Mouse (Mus musculus): ENCODE measurements at regions not wholly inside any gene's neighbourhood (a gene's known extent, or its start where the extent isn't known, plus 50 kb on each side); places are given as distances from the start of the nearest gene placed in this dataset.
A peak's percentile ranks its signal among the peaks of the same experiment; 100 is the strongest.
"Not testable (repeated sequence)": the region's sequence is repeated elsewhere in the genome, so short reads cannot be mapped to it uniquely, and the experiment has no call there.

DNA sequence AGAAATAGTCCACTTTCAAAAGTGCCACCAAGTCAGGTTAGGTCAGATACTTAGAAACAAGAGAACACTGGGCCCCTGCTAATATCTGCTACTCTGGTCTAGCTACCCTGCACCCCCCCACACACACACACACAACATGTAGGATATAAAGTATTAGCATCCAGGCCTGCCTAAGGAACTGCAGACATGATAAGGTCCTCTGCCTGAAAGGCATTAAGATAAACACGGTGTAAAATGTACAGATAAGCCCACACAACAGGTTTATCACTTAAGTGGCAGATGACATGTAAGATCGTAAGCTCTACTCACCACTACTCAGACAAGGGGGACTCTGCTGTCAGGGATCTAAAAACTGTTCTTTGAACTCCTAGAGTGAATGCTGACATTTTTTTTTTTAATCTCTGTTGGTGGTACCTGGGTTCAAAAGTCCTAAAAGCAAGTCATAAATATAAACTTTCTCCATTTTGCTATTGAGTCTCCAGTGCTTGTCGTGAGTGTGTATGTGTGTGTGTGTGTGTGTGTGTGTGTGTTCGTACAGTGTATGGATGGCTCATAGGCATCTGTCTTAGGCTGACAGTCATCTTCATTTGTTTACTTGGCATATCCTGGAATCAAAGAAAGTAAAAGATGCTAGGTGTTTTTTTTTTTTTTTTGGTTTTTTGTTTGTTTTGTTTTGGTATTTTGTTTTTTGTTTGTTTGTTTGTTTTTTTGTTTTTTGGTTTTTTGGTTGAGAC lies 52.2 kb downstream of the Gm9817 start:
- no peak for DNase-seq

DNA sequence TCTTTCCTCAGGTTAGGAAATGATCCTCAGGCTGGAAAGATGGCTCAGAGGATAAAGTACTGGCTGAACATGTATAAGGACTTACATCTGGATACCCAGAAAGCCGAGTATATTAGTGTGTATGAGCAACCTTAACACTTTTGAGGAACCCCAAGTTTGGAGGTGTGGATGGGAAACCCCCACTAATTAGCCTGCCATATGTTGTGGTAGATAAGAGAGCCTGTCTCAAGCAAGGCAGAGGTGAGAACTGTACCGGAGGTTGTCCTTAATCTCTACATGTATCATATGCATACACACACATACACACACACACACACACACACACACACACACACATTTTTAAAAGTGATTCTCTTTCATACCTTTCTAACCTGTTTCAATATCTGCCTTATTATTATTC lies 62.1 kb downstream of the Gm9817 start:
- no peak for DNase-seq

DNA sequence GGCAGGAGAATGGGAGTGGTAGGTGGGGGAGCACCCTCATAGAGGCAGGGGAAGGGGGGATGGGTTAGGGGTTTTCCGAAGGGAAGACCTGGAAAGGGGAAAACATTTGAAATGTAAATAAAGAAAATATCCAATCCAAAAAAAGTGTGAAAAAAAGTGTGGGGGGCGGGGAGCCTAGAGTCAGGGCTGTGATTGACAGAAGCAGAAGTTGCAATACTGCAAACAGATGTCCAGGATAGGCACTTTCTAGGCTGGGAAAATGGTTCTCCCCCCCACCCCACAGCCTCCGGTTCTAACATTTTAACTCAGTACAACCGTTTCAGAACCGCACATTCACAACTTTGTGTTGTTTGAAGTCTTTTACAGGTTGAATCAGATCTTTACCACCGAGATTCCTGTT lies 66.6 kb downstream of the Gm9817 start:
- DNase-seq: no peak

DNA sequence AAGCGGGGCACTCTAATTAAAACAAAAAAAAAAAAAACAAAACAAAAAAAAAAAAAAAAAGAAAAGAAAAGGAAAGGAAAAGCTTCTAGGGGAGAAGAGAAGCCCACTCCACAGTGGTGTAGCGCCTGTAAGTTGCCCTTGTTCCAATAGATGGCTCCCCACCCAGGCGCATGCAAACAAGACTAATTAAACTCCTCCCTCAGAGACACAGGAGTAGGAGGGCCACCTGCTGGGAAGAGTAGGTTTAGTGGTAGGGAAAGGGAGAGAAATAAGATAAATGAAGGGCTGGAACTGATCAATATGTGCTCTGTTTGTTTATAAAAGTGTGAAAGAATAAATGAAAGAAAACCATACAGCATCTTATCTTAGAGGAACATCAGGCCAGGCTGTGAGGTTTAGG lies 77.7 kb downstream of the Gm9817 start:
- no peak for DNase-seq

DNA sequence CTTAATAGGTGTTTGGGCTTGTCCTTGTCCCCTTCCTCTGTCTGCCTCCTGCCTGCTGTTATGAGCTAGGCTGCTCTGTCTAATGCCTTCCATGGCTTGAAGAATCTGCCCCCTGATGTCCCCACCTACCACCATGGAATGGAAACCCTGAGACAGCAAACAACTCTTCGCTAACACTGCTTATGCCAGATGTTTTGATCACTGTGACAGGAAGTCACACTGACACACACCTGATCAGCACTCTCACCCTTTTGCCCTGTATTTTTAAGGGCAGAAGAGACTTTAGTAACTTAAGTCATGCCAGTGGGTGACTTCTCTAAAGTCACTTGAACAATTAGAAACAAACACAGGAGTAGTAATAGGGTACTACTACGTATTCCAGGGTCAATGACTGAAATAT lies 78.5 kb downstream of the Gm9817 start:
- DNase-seq: no peak

DNA sequence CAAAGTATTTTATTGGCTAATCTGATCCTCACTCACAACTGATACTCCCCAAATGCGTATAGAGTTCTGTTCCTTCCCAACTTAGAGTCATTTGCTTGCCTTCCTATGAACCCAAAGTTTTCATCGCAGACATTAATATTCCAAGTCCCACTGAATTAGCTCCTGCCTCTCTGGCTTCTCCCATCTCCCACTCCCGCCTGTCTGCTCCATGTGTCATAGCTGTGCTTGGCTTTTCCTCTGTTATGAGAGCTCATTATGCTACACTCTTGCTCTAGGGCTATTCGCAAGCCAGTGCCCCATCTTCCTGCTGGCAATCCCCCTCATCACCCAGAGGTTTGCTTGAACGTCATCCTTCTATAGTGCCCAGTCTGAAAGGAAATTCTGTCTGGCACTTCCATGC lies 81.8 kb downstream of the Gm9817 start:
- DNase-seq: no peak

DNA sequence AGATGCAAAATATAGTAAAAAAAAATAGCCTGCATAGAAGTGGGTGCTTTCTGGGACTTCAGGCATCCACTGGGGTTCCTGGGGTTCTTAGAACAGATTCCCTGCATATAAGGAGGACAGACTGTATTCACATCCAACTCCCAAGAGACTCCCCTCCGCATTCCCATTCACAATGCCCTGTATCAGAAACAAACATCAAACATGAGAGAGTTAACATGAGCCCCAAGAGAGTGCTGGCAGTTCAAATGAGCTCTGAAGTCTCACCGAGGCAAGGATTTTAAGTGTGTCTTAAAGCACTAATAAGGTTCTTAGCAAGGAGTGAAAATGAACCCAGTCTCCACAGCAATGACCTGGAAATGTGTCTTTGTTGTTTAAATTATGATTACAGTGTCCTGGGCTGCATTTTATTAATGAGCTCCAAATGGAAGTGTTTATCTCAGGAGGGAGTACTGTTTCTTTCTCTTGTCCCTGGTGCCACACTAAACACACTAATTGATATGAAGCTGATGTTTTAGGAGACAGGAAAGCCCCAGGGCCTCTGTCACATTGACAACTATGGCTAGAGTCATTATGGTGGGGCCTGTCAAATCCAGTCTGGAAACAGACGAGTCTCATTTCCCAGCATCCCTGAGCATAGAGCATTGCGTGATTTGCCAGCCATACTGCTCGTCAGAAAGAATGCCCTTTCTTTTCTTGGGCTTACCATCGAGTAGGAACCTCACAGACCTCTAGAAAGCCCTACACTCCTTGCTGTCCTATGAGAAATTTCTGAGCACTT lies 85.7 kb downstream of the Gm9817 start:
- no peak for DNase-seq

DNA sequence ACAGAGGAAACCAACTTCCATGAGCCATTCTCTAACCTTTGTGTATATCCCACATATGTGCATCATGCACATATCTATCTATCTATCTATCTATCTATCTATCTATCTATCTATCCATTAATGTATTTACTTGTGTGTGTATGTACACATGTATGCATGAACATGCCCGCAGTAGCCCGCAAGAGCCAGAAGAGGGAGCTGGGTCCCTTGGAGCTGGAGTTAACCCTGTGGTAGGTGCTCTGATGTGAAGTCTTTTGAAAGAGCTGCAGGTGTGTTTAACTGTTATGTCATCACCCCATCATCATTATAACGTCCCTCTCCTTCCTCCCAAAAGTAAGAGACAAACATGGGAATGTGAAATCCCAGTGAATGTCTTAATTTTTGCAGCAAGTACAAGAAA lies 86.7 kb downstream of the Gm9817 start:
- DNase-seq: no peak

DNA sequence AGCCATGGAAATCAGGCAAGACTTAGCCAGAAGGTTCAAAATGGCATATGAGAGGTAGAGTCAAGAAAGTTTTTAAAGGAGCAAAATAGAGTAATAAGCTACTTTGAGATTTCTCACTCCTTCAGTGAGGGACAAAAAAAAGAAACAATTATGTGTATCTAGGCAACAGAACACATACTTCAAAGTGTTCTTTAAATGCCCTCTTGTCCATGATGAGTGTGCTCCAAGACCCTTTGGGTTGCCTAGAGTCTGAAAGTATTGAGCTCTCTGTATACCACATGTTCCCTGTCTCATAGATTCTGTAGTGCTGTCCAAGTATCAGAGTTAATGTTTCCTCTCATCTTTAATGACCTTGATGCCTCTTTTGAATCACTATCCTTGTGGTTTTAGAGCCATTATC lies 91.2 kb downstream of the Gm9817 start:
- no peak for DNase-seq

DNA sequence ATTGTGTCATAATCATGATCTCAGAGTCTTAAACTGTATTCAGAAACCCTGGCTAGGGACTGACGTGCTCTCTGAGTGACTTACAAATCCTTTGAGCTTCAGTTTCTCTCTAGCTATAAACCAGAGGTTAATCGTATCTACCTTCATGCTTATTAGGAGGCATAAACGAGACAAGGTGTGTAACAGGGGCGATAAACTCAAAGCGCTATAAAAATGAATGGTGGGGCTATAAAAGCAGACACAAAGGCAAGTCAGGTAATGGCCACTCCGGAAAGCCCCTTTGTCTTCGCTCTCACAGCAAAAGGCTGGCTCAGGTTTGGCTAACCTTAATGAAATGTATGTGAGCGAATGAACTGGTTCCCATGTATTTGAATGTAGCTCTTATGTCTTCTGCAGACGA lies 94.6 kb downstream of the Gm9817 start:
- no peak for DNase-seq

DNA sequence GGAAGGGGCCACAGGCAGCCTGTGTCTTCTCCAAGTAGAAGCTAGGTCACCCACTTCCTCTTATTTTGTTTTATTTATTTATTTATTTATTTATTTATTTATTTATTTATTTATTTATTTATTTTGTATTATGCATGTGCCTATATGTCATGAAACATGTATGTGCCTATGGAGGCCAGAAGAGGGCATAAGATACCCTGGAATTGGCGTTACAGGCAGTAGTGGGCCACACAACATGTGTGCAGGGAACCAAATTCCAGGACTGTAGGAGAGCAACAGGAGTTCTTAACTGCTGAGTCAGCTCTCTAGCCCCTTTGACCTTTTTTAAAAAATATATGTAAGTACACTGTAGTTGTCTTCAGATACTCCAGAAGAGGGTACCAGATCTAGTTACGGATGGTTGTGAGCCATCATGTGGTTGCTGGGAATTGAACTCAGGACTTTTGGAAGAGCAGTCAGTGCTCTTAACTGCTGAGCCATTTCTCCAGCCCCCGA lies 97.3 kb downstream of the Gm9817 start:
- not testable (repeated sequence) for DNase-seq

DNA sequence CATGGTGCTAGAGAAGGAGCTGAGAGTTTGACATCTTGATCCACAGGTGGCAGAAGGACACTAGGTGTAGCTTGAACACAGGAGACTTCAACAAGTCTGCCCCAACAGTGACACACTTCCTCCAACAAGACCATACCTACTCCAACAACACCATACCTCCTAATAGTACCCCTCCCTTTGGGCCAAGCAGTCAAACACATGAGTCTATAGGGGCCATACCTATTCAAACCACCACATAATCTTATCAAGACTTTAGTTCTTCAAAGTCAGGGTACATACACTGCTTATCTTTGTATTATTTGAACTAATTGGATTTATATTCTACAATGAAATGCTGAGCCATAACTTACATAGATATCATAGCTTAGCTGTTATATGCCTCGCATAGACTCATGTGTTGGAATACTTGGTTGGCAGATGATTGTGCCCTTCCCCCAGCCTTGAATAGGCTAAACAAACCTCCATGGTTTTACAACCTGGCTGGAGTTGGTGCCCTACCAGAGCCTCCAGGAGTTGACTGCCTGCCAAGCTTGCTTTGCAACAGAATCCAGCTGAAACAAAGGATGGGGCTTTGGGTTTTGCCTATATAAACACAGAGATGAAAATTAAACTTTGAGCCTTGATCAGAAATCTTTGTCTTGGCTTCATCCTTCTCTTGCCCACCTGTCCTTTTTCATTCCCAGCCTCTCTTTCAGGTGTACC lies 103.2 kb downstream of the Gm9817 start:
- DNase-seq: peak; percentile 36

DNA sequence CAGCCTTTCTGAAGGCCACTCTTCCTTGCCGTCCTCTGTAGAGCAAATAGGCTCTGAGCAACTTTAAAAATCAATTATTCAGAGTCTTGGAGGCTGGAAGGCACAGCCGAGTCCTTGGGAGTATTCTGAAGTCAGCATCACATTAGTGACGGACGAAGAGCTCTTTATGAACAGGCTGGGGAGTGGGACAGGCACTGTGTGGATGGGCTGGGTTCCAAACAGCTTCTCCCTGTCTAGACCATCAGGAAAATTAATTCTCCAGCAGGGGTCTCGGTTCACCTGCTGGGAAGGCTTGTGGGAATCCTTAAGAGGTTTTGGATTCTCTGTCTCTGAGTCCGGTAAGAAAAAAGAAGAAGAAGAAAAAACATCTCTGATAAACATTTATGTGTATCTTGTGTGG lies 110.9 kb downstream of the Gm9817 start:
- no peak for DNase-seq

DNA sequence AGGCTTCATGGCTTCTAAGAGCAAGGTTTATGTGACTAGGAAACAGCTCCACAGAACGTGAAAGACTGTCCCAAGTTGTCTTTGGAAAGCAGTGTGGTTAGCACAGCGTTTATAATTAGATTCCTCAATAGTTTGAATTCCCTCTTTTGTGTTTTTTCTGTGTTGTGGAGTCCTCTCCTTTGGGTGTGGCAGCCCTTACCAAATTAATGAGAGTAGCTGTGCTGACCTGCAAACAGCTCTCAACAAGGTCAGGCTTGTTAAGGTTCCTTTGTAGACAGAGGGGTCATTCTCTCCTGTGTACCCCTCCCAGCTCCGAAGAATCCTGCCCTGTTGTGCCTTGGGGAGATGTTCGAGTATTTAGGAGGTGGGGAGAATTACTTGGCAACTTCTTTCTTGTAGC lies 111.7 kb downstream of the Gm9817 start:
- DNase-seq: no peak

DNA sequence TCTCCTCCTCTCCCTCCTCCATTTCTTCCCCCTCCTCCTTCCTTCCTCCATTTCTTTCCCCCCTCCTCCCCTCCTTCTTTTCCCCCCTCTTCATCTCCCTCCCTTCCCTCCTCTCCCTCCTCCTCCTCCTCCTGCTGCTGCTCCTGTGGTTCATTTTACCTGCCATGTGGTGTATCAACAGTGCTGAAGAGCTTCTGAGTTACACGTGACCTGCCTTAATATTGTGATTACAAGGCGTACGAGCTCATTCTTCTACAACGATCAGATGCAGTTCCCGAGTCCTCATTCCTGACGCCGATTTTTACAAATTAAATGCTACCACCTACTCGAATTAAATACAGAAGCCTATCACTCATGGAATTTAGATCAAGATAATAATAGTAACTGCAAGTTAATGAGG lies 113.6 kb downstream of the Gm9817 start:
- no peak for DNase-seq

DNA sequence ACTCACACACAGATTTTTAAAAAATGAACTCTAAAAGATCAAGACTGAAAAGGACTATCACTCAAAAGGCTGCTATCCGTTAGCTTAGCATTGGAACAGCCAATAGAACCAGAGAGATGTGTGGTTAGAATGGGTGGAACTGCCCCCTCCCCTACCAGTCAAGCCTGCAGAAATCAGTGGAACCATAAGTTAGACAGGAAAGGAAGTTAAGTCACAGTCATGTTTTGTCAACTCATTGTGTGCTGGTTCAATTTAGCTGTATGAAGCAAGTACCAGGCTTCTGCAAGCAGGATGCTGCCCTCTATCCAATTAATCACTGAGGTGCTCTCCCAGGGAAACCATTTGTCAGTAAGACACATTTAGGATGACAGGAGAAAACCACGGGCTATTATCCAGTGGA lies 117.1 kb downstream of the Gm9817 start:
- DNase-seq: no peak

DNA sequence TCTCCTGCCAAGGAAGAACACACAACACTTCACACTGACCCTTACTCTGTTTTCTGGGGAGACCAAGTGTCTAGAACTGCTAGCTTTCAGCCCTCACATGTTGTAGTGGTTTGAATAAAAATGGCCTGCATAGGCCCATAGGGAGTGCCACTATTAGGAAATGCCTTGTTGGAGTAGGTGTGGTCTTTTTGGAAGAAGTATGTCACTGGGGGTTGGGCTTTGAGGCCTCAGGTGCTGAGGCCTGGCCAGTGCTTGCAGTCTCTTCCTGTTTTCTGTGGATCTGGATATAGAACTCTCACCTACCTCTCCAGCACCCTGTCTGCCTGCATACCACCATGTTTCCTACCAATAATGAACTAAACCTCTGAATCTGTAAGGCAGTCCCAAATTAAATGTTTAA lies 117.9 kb downstream of the Gm9817 start:
- no peak for DNase-seq

DNA sequence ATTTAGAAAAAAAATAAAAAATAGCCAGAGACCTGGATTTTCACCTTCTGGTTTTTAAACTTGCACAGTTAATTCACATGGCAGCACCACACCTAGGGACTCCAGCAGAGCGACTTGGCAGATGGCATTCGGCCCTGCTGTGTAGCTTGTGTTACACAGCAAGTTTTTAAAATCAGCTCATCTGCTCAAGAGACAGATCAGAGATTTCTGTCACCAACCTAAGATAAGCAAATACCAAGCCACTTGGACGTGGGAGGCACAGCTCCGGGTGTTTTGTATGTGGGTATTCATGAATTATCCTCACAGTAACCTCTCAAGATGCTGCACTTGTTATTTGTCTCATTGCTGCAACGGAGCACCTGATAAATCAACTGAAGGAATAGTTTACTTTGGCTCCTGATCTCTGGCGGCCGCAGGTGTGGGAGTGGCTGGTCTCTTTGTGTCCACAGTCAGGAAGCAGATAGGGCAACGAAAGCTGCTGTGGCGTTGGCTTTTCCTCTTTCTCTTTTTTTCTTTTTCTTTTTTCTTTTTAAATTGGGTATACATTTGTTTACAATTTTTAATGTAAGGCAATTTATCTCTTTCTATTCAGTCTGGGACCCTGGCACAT lies 122.1 kb downstream of the Gm9817 start:
- no peak for DNase-seq

DNA sequence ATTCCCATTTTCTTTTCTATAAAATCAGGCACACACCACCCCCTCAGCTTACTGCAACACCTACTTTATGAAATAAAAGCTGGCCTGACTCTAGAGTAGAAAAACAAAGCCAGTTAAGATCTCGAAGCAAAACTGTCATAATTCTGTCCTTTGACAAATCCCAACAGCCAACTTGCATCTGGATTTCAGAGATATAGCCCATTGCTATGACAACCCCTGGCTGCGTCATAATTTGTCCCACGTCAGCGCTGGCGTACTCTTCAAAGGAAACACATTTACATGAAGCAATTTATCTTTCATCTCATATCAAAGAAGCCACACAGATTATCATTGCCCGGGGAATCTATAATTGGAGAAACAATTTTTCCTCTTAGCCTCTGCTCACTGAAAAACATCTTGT lies 126.4 kb downstream of the Gm9817 start:
- peak; percentile 77 for DNase-seq

DNA sequence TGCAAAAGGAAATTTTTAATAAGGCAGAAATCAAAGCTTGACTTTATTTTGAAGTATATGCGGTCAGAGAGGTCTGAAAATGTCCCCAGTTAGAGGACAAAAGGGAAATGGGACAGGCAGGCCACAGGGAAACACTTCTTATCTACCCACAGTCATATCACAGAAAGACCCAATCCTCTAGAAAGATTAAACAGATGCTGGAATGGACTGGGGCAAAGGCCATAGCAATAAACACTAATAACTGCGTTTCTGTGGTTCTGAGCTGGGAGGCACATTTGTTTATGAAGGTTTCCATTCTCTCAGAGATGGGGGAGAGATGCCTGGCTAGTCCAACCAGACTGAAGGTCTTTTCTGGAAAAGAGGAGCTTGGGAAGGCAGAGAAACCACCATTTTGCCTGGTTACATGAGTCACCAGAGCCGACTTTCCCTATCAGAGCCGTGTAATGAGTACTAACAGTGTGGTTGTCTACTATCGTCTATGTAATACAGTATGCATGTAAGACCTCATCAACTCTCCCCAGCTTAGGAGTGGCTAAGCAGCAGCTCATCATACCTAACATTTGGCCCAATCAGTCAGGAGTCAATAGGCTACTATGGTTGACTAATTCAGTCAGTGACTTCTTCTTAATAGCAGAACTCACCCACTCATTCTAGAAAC lies 130.2 kb downstream of the Gm9817 start:
- no peak for DNase-seq

DNA sequence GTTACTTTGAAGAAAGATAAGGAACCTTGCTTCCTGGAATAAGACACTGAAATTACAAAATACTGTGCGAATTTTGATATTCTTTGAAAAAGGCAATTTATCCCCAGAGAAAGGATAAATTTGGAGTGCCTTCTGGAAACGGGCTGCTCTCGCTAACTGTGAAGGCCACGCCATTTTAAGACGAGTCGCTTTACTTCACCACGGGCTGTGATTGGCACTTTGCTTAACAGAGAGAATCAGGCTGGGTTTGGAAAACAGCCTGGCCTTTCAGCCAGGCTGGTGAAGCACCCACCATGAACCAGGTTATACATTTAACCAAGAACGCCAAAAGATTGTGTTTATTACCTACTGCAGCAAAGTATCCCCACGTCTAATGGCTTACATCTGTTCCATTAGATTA lies 132.7 kb downstream of the Gm9817 start:
- no peak for DNase-seq

DNA sequence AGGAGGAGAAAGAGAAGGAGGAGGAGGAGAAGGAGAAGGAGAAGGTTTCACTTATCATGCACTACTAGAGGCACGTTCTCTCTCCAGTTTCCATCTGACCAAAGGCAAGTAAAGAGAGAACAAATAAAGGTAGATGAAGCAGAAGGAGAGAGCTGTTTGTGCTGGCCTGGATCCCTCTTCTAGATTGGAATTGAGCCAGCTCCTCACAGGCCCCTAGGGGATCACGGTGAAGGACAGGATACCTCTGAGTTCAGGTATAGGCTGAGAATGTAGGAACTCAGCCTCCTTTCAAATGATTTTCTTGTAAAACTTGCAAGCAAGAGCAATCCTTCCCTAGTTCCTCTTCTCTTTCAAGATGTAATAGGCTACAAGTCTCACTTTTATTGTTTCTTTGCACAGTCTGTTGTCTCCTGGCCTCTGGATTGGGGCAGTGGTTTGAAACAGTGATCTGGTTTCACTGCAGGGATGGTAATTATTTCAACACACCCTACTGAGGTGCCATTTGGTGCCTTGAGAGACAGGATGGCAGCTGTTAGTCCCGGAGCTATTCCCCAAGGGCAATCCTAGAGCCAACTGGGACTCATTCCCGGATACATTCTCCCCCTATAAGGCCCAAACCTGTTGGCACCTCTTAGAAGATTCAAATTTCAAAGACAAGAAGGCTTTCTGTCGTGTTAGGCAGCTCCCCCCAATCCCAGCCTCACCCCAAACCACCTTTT lies 134.8 kb downstream of the Gm9817 start:
- DNase-seq: peak; percentile 35
